Mouse (Mus musculus): ENCODE measurements around the gene Derl3.

The Derl3 gene

GRCm38 (mm10) chr10:75941042-75941824 is 48.0 kb downstream of the Derl3 start:
- no peak for DNase-seq (ENCODE audit: low spot score)

- no peak for DNase-seq (ENCODE audit: low spot score)
Observed at GRCm38 (mm10) chr10:75942736-75943477, 49.7 kb downstream of the Derl3 start, which contains the start of gene Vpreb3. TSS of gene Vpreb3 (plus strand) at chr10:75943057.

- DNase-seq (ENCODE audit: low spot score): no peak
Observed at GRCm38 (mm10) chr10:75944066-75944772, 51.0 kb downstream of the Derl3 start.

- DNase-seq (ENCODE audit: low spot score): no peak
Observed at GRCm38 (mm10) chr10:75945213-75945612, 52.0 kb downstream of the Derl3 start.

Measured in urinary bladder, postnatal 25 days (tissue).